Mouse (Mus musculus) stomach, postnatal 0 days (tissue): Measurements from ENCODE around the gene Srpr. TPM values are rescaled to one million over a fixed set of nuclear protein-coding genes. Genes with fewer than 3 reads are reported as not detected.

ENCODE experiments used
- ATAC-seq: fragments of 200-750 bp; cut with Nextera tagmentation; 2 replicates; pipeline ENCODE4 v1.8.0; 2017; ENCODE audit not compliant: low FRiP score, low TSS enrichment
- DNase-seq: peaks from one replicate; pipeline ENCODE4 v3.0.0-alpha.2; 2016; ENCODE audit warnings: low spot score
- H3K27ac ChIP-seq: fragments of 300-500 bp; sonication (generic); replicated peaks from 2 replicates; pipeline ENCODE4 v1.5.1; 2014; ENCODE audit warnings: mild to moderate bottlenecking, control low read depth
- H3K27me3 ChIP-seq: fragments of 300-500 bp; sonication (generic); 2 replicates; pipeline ENCODE4 v1.6.1; 2014; ENCODE audit warnings: low read length; ENCODE audit not compliant: control insufficient read depth, insufficient read depth
- H3K36me3 ChIP-seq: fragments of 300-500 bp; sonication (generic); 2 replicates; pipeline ENCODE4 v1.6.1; 2014; ENCODE audit warnings: low read length, mixed read lengths; ENCODE audit not compliant: control insufficient read depth, insufficient read depth
- H3K4me1 ChIP-seq: fragments of 300-500 bp; sonication (generic); replicated peaks from 2 replicates; pipeline ENCODE4 v1.6.1; 2014; ENCODE audit warnings: antibody characterized with exemption; ENCODE audit not compliant: control insufficient read depth, insufficient read depth
- H3K4me2 ChIP-seq: fragments of 300-500 bp; sonication (generic); replicated peaks from 2 replicates; pipeline ENCODE4 v1.6.1; 2014; ENCODE audit warnings: low read depth, mild to moderate bottlenecking, control low read depth, moderate library complexity
- H3K4me3 ChIP-seq: fragments of 300-500 bp; sonication (generic); 2 replicates; pipeline ENCODE4 v1.5.1; 2014; ENCODE audit warnings: low read depth, low read length, control low read depth
- H3K9ac ChIP-seq: fragments of 300-500 bp; sonication (generic); 2 replicates; pipeline ENCODE4 v1.6.1; 2014; ENCODE audit warnings: mild to moderate bottlenecking, low read length, control low read depth, mixed read lengths
- H3K9me3 ChIP-seq: fragments of 300-500 bp; sonication (generic); 2 replicates; pipeline ENCODE4 v1.6.1; 2016; ENCODE audit warnings: low read length; ENCODE audit not compliant: control insufficient read depth
- CTCF ChIP-seq: IDR thresholded peaks from 2 replicates; pipeline ENCODE4 v1.5.1; 2016; ENCODE audit warnings: antibody characterized with exemption, low read depth, mild to moderate bottlenecking, moderate library complexity
- EP300 ChIP-seq: optimal IDR thresholded peaks from 2 replicates; pipeline ENCODE3; 2016; ENCODE audit warnings: antibody characterized with exemption
- WGBS: fragments of 180-500 bp; shearing (Covaris S2); extraction: QIAGEN DNeasy Blood & Tissue Kit; methylation state at CpG from one replicate; pipeline ENCODE4 v1.1.7; 2014; 5-methylcytosine and 5-hydroxymethylcytosine counted together
- polyA plus RNA-seq: library from polyadenylated mRNA; unstranded; fragments of >200 nt; fragmentation: Nextera tagmentation; extraction: Ambion mirVana; gene quantifications from 2 replicates; pipeline ENCODE4 v1.2.1, GENCODE M21; 2015

Srpr gene
- polyA plus RNA-seq, 1 experiment from 2014 or later: 129 TPM

DNA sequence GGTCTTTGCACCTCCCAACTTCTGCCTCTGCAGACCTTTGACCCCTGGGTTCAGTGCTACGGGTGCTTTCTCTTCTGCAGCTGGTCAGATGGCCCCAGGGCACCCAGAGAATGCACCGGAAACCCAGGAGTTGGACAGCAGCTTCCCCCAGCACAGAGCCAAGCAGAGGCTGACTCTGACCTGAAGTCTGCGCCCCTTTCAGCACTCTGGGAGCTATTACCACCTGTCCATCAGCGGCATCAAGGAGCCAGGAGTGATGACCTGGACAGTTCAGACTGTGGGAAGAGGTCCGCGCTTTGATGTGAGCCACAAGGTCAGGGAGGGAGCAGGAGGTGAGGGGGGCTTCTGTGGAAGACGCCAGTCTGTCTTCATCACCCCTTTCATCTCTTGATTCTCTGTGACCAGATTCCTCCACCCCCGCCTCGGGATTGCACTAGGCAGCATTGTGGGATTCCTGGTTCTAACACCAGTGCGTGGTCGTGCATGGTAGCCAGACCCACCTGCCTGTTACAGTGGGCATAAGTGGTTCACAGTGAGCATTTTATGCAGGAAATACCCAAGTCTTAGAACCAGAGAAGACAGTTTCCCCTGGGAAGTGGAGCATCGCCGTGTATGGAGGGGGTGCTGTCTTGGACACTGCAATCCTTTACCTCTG is 83.6 kb downstream of the Srpr start:
- no peaks in the 10 kb centered on the region for H3K27me3 ChIP-seq
- no peaks in the 10 kb centered on the region for H3K9me3 ChIP-seq
- no peaks in the 10 kb centered on the region for H3K36me3 ChIP-seq
- no peak overlapping the region for H3K27ac ChIP-seq
- DNase-seq (no peak), ATAC-seq (peak; percentile 27; the same call in 1 of the 2 replicates)
- H3K9ac ChIP-seq: no peak overlapping the region
- H3K4me3 ChIP-seq: no peak overlapping the region
- TF ChIP-seq EP300: no peak
- TF ChIP-seq CTCF: no peak
- WGBS: 73% methylated on average over 13 of the region's 13 CpGs
- H3K4me1 ChIP-seq: no peaks in the 10 kb centered on the region; the same call in 1 of the 2 replicates
- no peak overlapping the region for H3K4me2 ChIP-seq

GRCm38 (mm10) chr9:35284351-35284750 is 84.4 kb downstream of the Srpr start:
- Histone ChIP-seq H3K36me3 (no peaks in the 10 kb centered on the region), H3K27me3 (no peaks in the 10 kb centered on the region), H3K9ac (no peak overlapping the region), H3K4me2 (no peak overlapping the region), H3K4me3 (no peak overlapping the region), H3K27ac (no peak overlapping the region), H3K4me1 (no peaks in the 10 kb centered on the region; the same call in 1 of the 2 replicates), H3K9me3 (no peaks in the 10 kb centered on the region)
- TF ChIP-seq CTCF (no peak), EP300 (no peak)
- ATAC-seq (no peak), DNase-seq (no peak)
- 74% methylated on average over 4 of the region's 4 CpGs for WGBS

DNA sequence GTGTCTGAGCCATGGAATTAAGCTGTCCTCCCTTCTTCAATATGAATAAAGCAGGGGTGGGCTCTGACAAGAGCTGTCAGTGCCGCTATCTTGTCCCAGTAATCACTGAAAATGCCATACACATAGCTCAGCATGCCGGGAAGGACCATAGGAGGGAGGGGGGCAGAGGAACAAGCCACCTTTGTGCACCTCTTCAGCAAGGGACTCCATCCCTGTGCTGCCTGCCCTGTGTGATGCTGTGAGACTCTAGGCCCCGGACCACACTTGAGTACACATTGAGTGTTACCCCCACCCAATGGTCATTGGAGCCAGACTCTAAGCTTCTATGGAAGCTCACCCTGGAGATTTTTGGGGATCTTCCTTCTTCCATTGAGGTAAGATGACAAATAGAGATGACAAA is 86.4 kb downstream of the Srpr start:
- Histone ChIP-seq H3K27ac (no peak overlapping the region), H3K9me3 (no peaks in the 10 kb centered on the region), H3K36me3 (no peaks in the 10 kb centered on the region), H3K9ac (no peak overlapping the region), H3K4me2 (no peak overlapping the region), H3K4me1 (no peaks in the 10 kb centered on the region; the same call in 1 of the 2 replicates), H3K4me3 (no peak overlapping the region), H3K27me3 (no peaks in the 10 kb centered on the region)
- DNase-seq (no peak), ATAC-seq (no peak; the same call in 1 of the 2 replicates)
- TF ChIP-seq EP300 (no peak), CTCF (no peak)
- WGBS: 99% methylated on average over 3 of the region's 3 CpGs

DNA sequence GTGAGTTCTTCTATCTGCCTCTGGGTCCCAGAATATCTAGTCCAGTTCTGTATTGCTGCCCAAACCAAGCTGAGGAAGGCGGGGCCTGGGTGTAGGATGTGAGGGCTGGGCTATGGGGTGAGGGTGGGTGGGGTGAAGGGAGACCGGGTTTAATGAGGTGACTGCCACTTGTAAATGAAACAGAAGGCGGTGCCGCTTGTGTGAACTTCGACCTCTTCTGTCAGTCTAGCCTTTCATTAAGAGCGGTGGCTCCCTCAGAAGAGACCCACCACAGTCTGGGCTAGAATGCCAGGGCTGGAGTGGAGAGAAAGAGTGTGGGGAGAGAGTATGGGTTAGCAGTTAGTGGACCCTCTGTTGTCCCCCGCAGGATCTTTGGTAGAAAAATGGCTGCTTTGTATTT is 90.0 kb downstream of the Srpr start:
- no peak overlapping the region for H3K27ac ChIP-seq
- no peaks in the 10 kb centered on the region for H3K27me3 ChIP-seq
- no peak overlapping the region for H3K4me3 ChIP-seq
- DNase-seq (peak; percentile 39), ATAC-seq (peak; percentile 42; the same call in 1 of the 2 replicates)
- TF ChIP-seq CTCF (no peak), EP300 (no peak)
- no peak overlapping the region for H3K4me2 ChIP-seq
- H3K4me1 ChIP-seq: no peaks in the 10 kb centered on the region
- no peaks in the 10 kb centered on the region for H3K9me3 ChIP-seq
- WGBS: 31% methylated on average over 7 of the region's 7 CpGs
- no peaks in the 10 kb centered on the region for H3K36me3 ChIP-seq
- H3K9ac ChIP-seq: no peak overlapping the region

- Histone ChIP-seq H3K9ac (no peak overlapping the region), H3K27me3 (no peaks in the 10 kb centered on the region), H3K36me3 (no peaks in the 10 kb centered on the region), H3K4me1 (no peaks in the 10 kb centered on the region), H3K27ac (no peak overlapping the region), H3K4me3 (no peak overlapping the region), H3K4me2 (no peak overlapping the region), H3K9me3 (no peaks in the 10 kb centered on the region)
- DNase-seq (no peak), ATAC-seq (no peak)
- TF ChIP-seq CTCF: no peak
- no peak for TF ChIP-seq EP300
- 92% methylated on average over 3 of the region's 3 CpGs for WGBS
These were observed 90.4 kb downstream of the Srpr start for GRCm38 (mm10) chr9:35290417-35290816.

DNA sequence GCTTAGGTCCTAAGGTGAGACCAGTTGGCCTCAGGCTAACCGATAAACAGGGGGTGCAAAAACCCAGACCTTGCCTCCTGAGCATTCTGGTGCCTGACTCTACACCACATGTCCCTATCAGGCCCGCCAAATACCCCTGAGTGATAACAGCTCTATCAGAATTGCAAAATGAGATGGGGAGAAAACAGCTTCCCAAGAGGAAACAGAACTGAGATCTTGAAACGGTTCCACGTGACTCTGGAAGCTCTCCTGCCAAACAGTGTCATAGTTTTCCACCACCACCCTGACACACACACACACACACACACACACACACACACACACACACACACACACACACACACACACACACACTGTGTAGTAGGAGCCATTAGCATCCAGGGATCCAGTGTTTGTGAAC is 90.9 kb downstream of the Srpr start:
- Histone ChIP-seq H3K36me3 (no peaks in the 10 kb centered on the region), H3K4me2 (no peak overlapping the region), H3K9me3 (no peaks in the 10 kb centered on the region), H3K27ac (no peak overlapping the region), H3K9ac (no peak overlapping the region), H3K27me3 (no peaks in the 10 kb centered on the region), H3K4me3 (no peak overlapping the region), H3K4me1 (no peaks in the 10 kb centered on the region)
- TF ChIP-seq EP300 (no peak), CTCF (no peak)
- DNase-seq (no peak), ATAC-seq (no peak)
- WGBS: 66% methylated on average over 4 of the region's 4 CpGs
